Mouse (Mus musculus) gastrocnemius, adult 2 months (tissue): Measurements from ENCODE around the gene Clec3b. TPM values are rescaled to one million over a fixed set of nuclear protein-coding genes. Genes with fewer than 3 reads are reported as not detected.

Experiments used
- DNase-seq: peaks from one replicate; pipeline ENCODE4 v3.0.0; 2022
- H3K27ac ChIP-seq: fragments of 200-600 bp; 2 replicates; pipeline ENCODE4 v1.8.1; 2022; ENCODE audit warnings: mild to moderate bottlenecking
- H3K4me3 ChIP-seq: fragments of 200-600 bp; 2 replicates; pipeline ENCODE4 v1.8.1; 2022; ENCODE audit warnings: mild to moderate bottlenecking, moderate library complexity
- CTCF ChIP-seq: fragments of 200-600 bp; IDR thresholded peaks from 2 replicates; pipeline ENCODE4 v1.8.1; 2022; ENCODE audit warnings: antibody characterized with exemption, mild to moderate bottlenecking, moderate library complexity
- intact Hi-C: fragments of 180-260 bp; cut with DNase I; formaldehyde crosslinking; loops from one replicate; pipeline ENCODE4 v1.15.1; 2025
- total RNA-seq, 2 experiments: library from RNA; stranded (reverse); gene quantifications; 2 replicates each; pipeline ENCODE4 v1.2.3; 2021

Gene Clec3b
- total RNA-seq, 2 experiments from 2014 or later = 33.5 to 50.2 TPM

GRCm38 (mm10) chr9:123158125-123158836 lies 7.5 kb downstream of the Clec3b start:
- intact Hi-C loops = no loop called here
- peak overlapping the region; percentile 19; the same call in 1 of the 2 replicates for H3K4me3 ChIP-seq
- peak; percentile 54 for TF ChIP-seq CTCF
- no peak for DNase-seq
- peak overlapping the region; percentile 54 for H3K27ac ChIP-seq

- H3K27ac ChIP-seq = no peak overlapping the region
- peak; percentile 82 for TF ChIP-seq CTCF
- H3K4me3 ChIP-seq = no peak overlapping the region
- DNase-seq = peak; percentile 44
- intact Hi-C loops = loop anchor here (1.0 kb wide), 1 partner anchor 94 kb away; no protein-coding TSS in a partner anchor
Measured at GRCm38 (mm10) chr9:123159330-123159729, 8.6 kb downstream of the Clec3b start.

GRCm38 (mm10) chr9:123161792-123162191 lies 11.0 kb downstream of the Clec3b start:
- intact Hi-C loops = no loop called here
- H3K27ac ChIP-seq = no peak overlapping the region
- no peak for TF ChIP-seq CTCF

GRCm38 (mm10) chr9:123162985-123163694 lies 12.4 kb downstream of the Clec3b start:
- H3K27ac ChIP-seq = no peak overlapping the region
- DNase-seq = no peak
- H3K4me3 ChIP-seq = no peak overlapping the region
- intact Hi-C loops = no loop called here
- no peak for TF ChIP-seq CTCF

More at GRCm38 (mm10) chr9:123161792-123162191, 11.0 kb downstream of the Clec3b start:
- DNase-seq = no peak
- H3K4me3 ChIP-seq = no peak overlapping the region

- no peak for DNase-seq
- no peak for TF ChIP-seq CTCF
- H3K4me3 ChIP-seq = no peak overlapping the region
- no peak overlapping the region for H3K27ac ChIP-seq
- intact Hi-C loops = no loop called here
Measured at GRCm38 (mm10) chr9:123165781-123166443, 15.2 kb downstream of the Clec3b start.

- intact Hi-C loops = no loop called here
- DNase-seq = no peak
- TF ChIP-seq CTCF = no peak
- H3K4me3 ChIP-seq = no peak overlapping the region
- no peak overlapping the region for H3K27ac ChIP-seq
Measured at GRCm38 (mm10) chr9:123173760-123174159, 23.0 kb downstream of the Clec3b start.

- H3K27ac ChIP-seq = no peak overlapping the region
- H3K4me3 ChIP-seq = no peak overlapping the region
- no peak for TF ChIP-seq CTCF
- DNase-seq = no peak
- intact Hi-C loops = no loop called here
Measured at GRCm38 (mm10) chr9:123174356-123174755, 23.6 kb downstream of the Clec3b start.

- no peak for TF ChIP-seq CTCF
- intact Hi-C loops = no loop called here
- DNase-seq = no peak
- H3K4me3 ChIP-seq = no peak overlapping the region
- H3K27ac ChIP-seq = no peak overlapping the region
Measured at GRCm38 (mm10) chr9:123177380-123178048, 26.8 kb downstream of the Clec3b start.

GRCm38 (mm10) chr9:123180003-123180402 lies 29.3 kb downstream of the Clec3b start:
- TF ChIP-seq CTCF = no peak
- intact Hi-C loops = no loop called here
- no peak for DNase-seq
- no peak overlapping the region for H3K4me3 ChIP-seq
- H3K27ac ChIP-seq = no peak overlapping the region

- H3K4me3 ChIP-seq = no peak overlapping the region
- no peak for TF ChIP-seq CTCF
- H3K27ac ChIP-seq = no peak overlapping the region
- DNase-seq = no peak
- intact Hi-C loops = no loop called here
Measured at GRCm38 (mm10) chr9:123183226-123183625, 32.5 kb downstream of the Clec3b start.

GRCm38 (mm10) chr9:123185546-123185945 lies 34.8 kb downstream of the Clec3b start:
- intact Hi-C loops = no loop called here
- no peak for TF ChIP-seq CTCF
- no peak for DNase-seq
- no peak overlapping the region for H3K27ac ChIP-seq
- no peak overlapping the region for H3K4me3 ChIP-seq

- H3K4me3 ChIP-seq = no peak overlapping the region
- no peak for TF ChIP-seq CTCF
- DNase-seq = no peak
- intact Hi-C loops = no loop called here
- no peak overlapping the region for H3K27ac ChIP-seq
Measured at GRCm38 (mm10) chr9:123186151-123186550, 35.4 kb downstream of the Clec3b start.

GRCm38 (mm10) chr9:123187589-123187988 lies 36.8 kb downstream of the Clec3b start:
- intact Hi-C loops = no loop called here
- Histone ChIP-seq H3K4me3 (no peak overlapping the region), H3K27ac (no peak overlapping the region)
- no peak for TF ChIP-seq CTCF
- no peak for DNase-seq
